Mouse (Mus musculus) kidney, postnatal 0 days (tissue): ENCODE results near the gene Ramp2. TPM values are rescaled to one million over a fixed set of nuclear protein-coding genes. Genes with fewer than 3 reads are reported as not detected.
A peak's percentile ranks its signal among the peaks of the same experiment; 100 is the strongest.

Source experiments
- ATAC-seq: fragments of 200-750 bp; cut with Nextera tagmentation; replicated peaks from 2 replicates; pipeline ENCODE4 v1.8.0; 2017; ENCODE audit warnings: low read depth, moderate number of reproducible peaks, moderate TSS enrichment, moderate library complexity; ENCODE audit not compliant: low FRiP score
- DNase-seq: peaks from one replicate; pipeline ENCODE4 v3.0.0-alpha.2; 2016; ENCODE audit warnings: low spot score
- H3K27ac ChIP-seq: fragments of 300-500 bp; sonication (generic); 2 replicates; pipeline ENCODE4 v1.5.1; 2014; ENCODE audit warnings: mild to moderate bottlenecking
- H3K27me3 ChIP-seq: fragments of 300-500 bp; sonication (generic); 2 replicates; pipeline ENCODE4 v1.6.1; 2014; ENCODE audit warnings: low read length, mixed read lengths; ENCODE audit not compliant: insufficient read depth
- H3K36me3 ChIP-seq: fragments of 300-500 bp; sonication (generic); 2 replicates; pipeline ENCODE4 v1.6.1; 2014; ENCODE audit warnings: low read length, mixed read lengths; ENCODE audit not compliant: insufficient read depth
- H3K4me1 ChIP-seq: fragments of 300-500 bp; sonication (generic); replicated peaks from 2 replicates; pipeline ENCODE4 v1.6.1; 2014; ENCODE audit warnings: antibody characterized with exemption, low read length, mixed read lengths; ENCODE audit not compliant: insufficient read depth
- H3K4me2 ChIP-seq: fragments of 300-500 bp; sonication (generic); 2 replicates; pipeline ENCODE4 v1.6.1; 2014; ENCODE audit warnings: mild to moderate bottlenecking, low read length, moderate library complexity, mixed read lengths
- H3K4me3 ChIP-seq: fragments of 300-500 bp; sonication (generic); replicated peaks from 2 replicates; pipeline ENCODE4 v1.5.1; 2014; ENCODE audit warnings: low read depth, low read length
- H3K9ac ChIP-seq: fragments of 300-500 bp; sonication (generic); 2 replicates; pipeline ENCODE4 v1.6.1; 2014; ENCODE audit warnings: low read depth, low read length
- H3K9me3 ChIP-seq: fragments of 300-500 bp; sonication (generic); replicated peaks from 2 replicates; pipeline ENCODE4 v1.6.1; 2016; ENCODE audit warnings: low read length, inconsistent platforms, mixed read lengths
- CTCF ChIP-seq: IDR thresholded peaks from 2 replicates; pipeline ENCODE4 v1.5.1; 2016; ENCODE audit warnings: antibody characterized with exemption, low read depth, mild to moderate bottlenecking, moderate library complexity
- WGBS: fragments of 180-500 bp; shearing (Covaris S2); extraction: QIAGEN DNeasy Blood & Tissue Kit; methylation state at CpG from one replicate; pipeline ENCODE4 v1.1.7; 2014; 5-methylcytosine and 5-hydroxymethylcytosine counted together
- polyA plus RNA-seq: library from polyadenylated mRNA; unstranded; fragments of >200 nt; fragmentation: Nextera tagmentation; extraction: Ambion mirVana; gene quantifications from 2 replicates; pipeline ENCODE4 v1.2.1, GENCODE M21; 2015

Gene Ramp2
- polyA plus RNA-seq, 1 experiment from 2014 or later: 247 TPM

DNA sequence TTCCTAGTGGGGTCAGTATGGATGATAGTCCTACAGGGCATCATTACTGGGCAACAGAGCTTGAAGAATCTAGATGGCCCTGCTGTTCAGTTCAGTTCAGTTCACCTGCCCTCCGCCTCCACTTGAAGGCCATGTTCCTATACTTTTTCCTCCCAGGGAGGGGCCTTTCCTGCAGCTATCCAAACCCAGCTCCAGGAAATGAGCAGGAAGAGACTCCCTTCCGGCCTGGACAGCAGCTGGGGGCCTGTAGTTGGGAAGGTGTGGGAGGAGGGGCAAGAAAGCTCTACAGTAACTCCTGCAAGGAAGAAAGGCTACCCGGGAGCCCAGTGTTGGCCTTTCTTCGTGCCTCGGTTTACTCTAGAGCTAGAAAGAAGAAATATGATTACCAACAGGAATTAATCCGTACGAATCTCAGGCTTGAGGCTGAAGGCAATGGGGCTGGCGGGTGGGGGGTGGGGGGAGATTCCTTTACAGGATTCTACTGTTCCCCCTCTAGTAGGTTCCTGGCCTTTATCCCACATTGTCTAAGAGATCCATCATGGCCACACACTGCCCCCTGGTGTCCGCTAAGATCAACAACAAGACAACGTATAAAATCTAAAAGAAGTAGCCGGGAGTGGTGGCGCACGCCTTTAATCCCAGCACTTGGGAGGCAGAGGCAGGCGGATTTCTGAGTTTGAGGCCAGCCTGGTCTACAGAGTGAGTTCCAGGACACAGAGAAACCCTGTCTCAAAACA lies 2.6 kb downstream of the Ramp2 start:
- no peaks in the 10 kb centered on the region for H3K9me3 ChIP-seq
- WGBS: 18% methylated on average over 14 of the region's 14 CpGs
- 0 out of 2 replicates have a peak overlapping the region, but pooled peaks have one; percentile 58 for H3K4me3 ChIP-seq
- no peaks in the 10 kb centered on the region for H3K27me3 ChIP-seq
- ATAC-seq: 0 out of 2 replicates have a peak, but pooled peaks have one; percentile 3
- no peaks in the 10 kb centered on the region for H3K36me3 ChIP-seq
- DNase-seq: peak; percentile 95
- no peak overlapping the region for H3K9ac ChIP-seq
- H3K27ac ChIP-seq: peak overlapping the region; percentile 87
- H3K4me1 ChIP-seq: peaks cover 16% of the 10 kb centered on the region; the same call in 1 of the 2 replicates
- peak; percentile 79 for TF ChIP-seq CTCF
- H3K4me2 ChIP-seq: peak overlapping the region; percentile 74

DNA sequence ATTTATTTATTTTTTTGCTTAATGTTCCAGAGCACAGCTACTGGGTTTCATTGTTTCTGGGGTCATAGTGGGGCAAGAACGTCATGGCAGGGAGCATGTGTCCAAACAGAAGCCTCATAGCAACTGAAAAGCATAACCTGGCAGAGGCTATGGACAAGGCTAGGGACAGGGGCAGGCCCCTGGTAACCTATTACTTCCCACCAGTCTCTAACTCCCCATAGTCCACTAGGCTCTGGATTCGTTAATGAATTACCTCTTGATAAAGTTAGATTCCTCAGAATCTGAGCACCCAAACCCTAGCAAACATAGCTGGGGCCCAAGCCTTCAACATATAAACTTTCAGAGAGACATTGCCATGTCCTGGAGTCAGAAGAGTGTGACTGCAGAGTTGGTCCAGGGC lies 5.2 kb downstream of the Ramp2 start:
- Histone ChIP-seq H3K4me2 (no peak overlapping the region), H3K4me3 (no peak overlapping the region), H3K27me3 (no peaks in the 10 kb centered on the region), H3K36me3 (0 out of 2 replicates have a peak, but pooled peaks cover 3% of the 10 kb centered on the region), H3K9me3 (no peaks in the 10 kb centered on the region), H3K4me1 (peaks cover 18% of the 10 kb centered on the region), H3K27ac (peak overlapping the region; percentile 9; the same call in 1 of the 2 replicates), H3K9ac (no peak overlapping the region)
- no peak for TF ChIP-seq CTCF
- WGBS: 50% methylated on average over 2 of the region's 2 CpGs
- ATAC-seq (no peak), DNase-seq (no peak)

DNA sequence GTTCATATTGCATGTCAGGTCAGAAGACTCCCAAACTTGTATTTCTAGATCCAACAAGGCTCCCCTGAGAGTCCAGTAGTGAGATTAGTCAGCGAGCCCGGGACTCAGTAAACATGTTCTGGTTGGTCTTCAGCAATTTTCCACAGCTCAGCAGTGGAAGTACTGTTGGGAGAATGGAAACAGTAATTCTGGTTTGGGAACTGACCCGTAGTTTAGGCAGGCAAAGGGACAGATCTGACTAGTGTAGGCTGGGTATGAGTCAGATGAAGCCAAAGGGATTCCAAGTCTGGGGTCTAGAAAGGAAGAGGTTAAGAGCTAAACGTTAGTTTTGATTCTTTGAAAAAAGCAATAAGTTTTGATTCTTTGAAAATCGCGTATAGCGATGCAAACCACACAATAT lies 7.1 kb downstream of the Ramp2 start:
- ATAC-seq (no peak), DNase-seq (no peak)
- Histone ChIP-seq H3K9me3 (no peaks in the 10 kb centered on the region), H3K4me2 (peak overlapping the region; percentile 72), H3K4me3 (peak overlapping the region; percentile 87), H3K27ac (peak overlapping the region; percentile 93), H3K9ac (peak overlapping the region; percentile 89), H3K27me3 (no peaks in the 10 kb centered on the region), H3K4me1 (peaks cover 12% of the 10 kb centered on the region), H3K36me3 (0 out of 2 replicates have a peak, but pooled peaks cover 8% of the 10 kb centered on the region)
- no peak for TF ChIP-seq CTCF
- WGBS: 9% methylated on average over 7 of the region's 7 CpGs

DNA sequence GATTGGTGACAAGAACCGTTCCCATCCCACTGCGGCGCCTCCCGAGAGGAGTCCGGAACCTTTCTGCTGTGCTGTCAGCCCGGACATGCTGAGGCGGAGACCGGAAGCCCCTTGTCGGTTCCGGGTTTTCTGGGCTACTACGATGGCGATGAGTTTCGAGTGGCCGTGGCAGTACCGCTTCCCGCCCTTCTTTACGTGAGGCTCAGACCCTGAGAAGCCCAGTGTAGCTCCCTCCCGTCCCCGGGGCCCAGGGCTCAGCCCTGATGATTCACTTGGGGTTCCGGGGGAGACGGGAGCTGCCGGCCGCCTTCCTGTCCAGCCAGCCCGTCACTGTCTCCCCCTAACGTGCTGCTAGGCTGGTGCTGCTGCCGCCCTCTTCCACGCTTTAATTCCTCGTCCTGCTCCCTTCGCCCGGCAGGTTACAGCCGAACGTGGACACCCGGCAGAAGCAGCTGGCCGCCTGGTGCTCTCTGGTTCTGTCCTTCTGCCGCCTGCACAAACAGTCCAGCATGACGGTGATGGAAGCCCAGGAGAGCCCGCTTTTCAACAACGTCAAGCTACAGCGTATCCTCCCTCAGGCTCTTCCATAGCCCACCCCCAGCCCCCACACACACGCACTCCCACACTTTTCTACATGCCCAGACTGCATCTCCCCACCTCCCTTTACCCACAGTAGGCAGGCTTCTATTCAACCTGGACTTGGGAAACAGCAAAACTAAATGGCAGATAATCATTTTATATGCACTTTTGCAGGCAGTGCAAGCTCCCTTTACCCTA lies 8.0 kb downstream of the Ramp2 start, which contains the start of gene Vps25:
Vps25 (plus strand) TSS at position 95 of the 777 bp plus-strand sequence.
- ATAC-seq (peak; percentile 50; the same call in 1 of the 2 replicates), DNase-seq (peak; percentile 93)
- WGBS: 0% methylated on average over 40 of the region's 40 CpGs
- Histone ChIP-seq H3K4me2 (peak within 1 kb of the TSS; percentile 72), H3K27ac (peak within 1 kb of the TSS; percentile 93), H3K27me3 (no peaks in the 10 kb centered on the region), H3K36me3 (0 out of 2 replicates have a peak, but pooled peaks cover 8% of the 10 kb centered on the region), H3K4me3 (peak within 1 kb of the TSS; percentile 87), H3K9me3 (no peaks in the 10 kb centered on the region), H3K9ac (peak within 1 kb of the TSS; percentile 89), H3K4me1 (peaks cover 9% of the 10 kb centered on the region)
- peak; percentile 30 for TF ChIP-seq CTCF

DNA sequence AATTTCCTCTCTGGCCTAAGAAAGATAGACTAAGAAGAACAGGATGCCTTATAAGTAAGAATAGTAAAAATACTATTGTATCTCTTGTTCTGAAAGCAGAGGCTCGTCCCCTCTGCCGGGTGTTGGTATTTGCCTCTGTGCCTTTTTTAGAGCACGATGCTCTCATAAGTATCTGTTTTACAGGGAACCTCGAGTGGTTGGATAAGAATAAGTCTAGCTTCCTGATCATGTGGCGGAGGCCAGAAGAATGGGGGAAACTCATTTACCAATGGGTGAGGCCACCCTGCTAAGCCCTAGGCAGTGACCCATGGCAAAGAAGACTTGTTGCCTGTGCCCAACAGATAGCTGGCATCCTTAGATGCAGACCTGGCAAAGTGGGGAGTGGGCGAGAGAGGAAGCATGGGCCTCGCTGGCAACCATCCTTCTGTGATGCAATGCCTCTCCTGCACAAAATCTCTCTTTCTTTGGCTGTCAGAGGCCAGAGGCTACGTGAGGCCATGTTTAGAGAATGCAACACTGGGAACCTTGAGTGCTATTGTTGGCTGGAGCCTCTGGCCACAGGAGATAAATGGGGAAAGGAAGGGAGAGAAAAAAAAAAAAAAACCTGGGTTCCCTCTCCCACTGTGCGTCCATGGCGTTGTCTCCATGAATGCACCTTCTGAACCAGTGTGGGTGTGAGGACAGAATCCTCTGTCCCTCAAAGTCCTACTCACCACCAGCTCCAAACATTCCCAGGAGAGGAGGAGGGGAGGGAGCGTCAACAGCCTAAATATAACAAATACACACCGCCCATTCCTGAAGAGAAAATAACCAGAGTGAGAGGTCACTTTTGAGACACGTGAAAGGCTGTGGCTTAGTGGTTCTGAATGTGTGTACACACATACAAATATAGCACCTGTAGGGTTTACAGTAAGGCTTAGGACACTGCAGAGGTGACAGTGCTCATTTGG lies 10.3 kb downstream of the Ramp2 start:
- no peak for ATAC-seq
- H3K4me1 ChIP-seq: peaks cover 22% of the 10 kb centered on the region
- no peak overlapping the region for H3K27ac ChIP-seq
- WGBS: 81% methylated on average over 13 of the region's 13 CpGs
- DNase-seq: no peak
- no peak overlapping the region for H3K4me2 ChIP-seq
- TF ChIP-seq CTCF: no peak
- no peaks in the 10 kb centered on the region for H3K27me3 ChIP-seq
- H3K9me3 ChIP-seq: no peaks in the 10 kb centered on the region
- no peak overlapping the region for H3K9ac ChIP-seq
- H3K36me3 ChIP-seq: 0 out of 2 replicates have a peak, but pooled peaks cover 8% of the 10 kb centered on the region
- no peak overlapping the region for H3K4me3 ChIP-seq
